Mouse (Mus musculus) kidney, adult 2 months (tissue): ENCODE measurements at regions not wholly inside any gene's neighbourhood (a gene's known extent, or its start where the extent isn't known, plus 50 kb on each side); places are given as distances from the start of the nearest gene placed in this dataset.

Experiments
- CTCF ChIP-seq: fragments of 200-500 bp; conservative IDR thresholded peaks from 2 replicates; pipeline ENCODE4 v1.5.1; 2011; ENCODE audit warnings: low read depth, mild to moderate bottlenecking, control low read depth, low read length, moderate library complexity, mixed read lengths; ENCODE audit not compliant: insufficient read depth, insufficient read length
- POLR2A ChIP-seq: fragments of 200-500 bp; IDR thresholded peaks from one replicate; pipeline ENCODE4 v1.6.1; 2011; ENCODE audit warnings: low read depth, low read length, control low read depth

- TF ChIP-seq CTCF (no peak), POLR2A (no peak)
These were observed 230.5 kb upstream of the Ell2 start for GRCm38 (mm10) chr13:75475828-75476597.
